8 mouse cellular contexts compared by ENCODE assay signal in genomic region chr11:64078956-64079726, GRCm38 (mm10). TPM values are rescaled to one million over a fixed set of nuclear protein-coding genes. Genes with fewer than 3 reads are reported as not detected.
DNase-seq lines count a peak whose midpoint lies in the region; ATAC-seq lines count a peak whose summit lies in the region.

Gene Cox10, minus strand, starts transcription at chr11:64079468.

- H3K36me3 ChIP-seq in heart, embryonic 14.5 days (ENCODE audit: control insufficient read depth, insufficient read depth, low read length): no peaks in the 10 kb centered on the region
- H3K36me3 ChIP-seq in liver, embryonic 13.5 days: peaks cover 11% of the 10 kb centered on the region
- no peaks in the 10 kb centered on the region; the same call in 1 of the 2 replicates for H3K36me3 ChIP-seq in stomach, embryonic 16.5 days (ENCODE audit: control insufficient read depth, insufficient read depth, low read length)

- WGBS in heart, embryonic 14.5 days: 0% methylated on average over 44 of the region's 45 CpGs
- under 1% methylated on average over 45 of the region's 45 CpGs for WGBS in liver, embryonic 13.5 days (ENCODE audit: insufficient replicate concordance)
- 0% methylated on average over 44 of the region's 45 CpGs for WGBS in stomach, embryonic 16.5 days

- H3K4me1 ChIP-seq in brown adipose tissue, adult 24 weeks (ENCODE audit: control insufficient read depth, insufficient read depth, insufficient read length, low read length): 0 out of 2 replicates have a peak, but pooled peaks cover 2% of the 10 kb centered on the region
- peaks cover 0 to 13% of the 10 kb centered on the region in 2 experiments; a peak in 2 of 4 replicates for H3K4me1 ChIP-seq in heart, embryonic 14.5 days (ENCODE audit: control insufficient read depth in 2 of 2, insufficient read depth in 2 of 2, low read length in 2 of 2)
- H3K4me1 ChIP-seq in liver, embryonic 13.5 days (replicated peaks): peaks cover 20% of the 10 kb centered on the region
- H3K4me1 ChIP-seq in stomach, embryonic 16.5 days (ENCODE audit: control insufficient read depth, insufficient read depth, low read length): peaks cover 10% of the 10 kb centered on the region

- peak within 1 kb of the TSS; percentile 93 for H3K27ac ChIP-seq in brown adipose tissue, adult 24 weeks (replicated peaks; ENCODE audit: low read depth, low read length)
- H3K27ac ChIP-seq in heart, embryonic 14.5 days (replicated peaks in 1 of 2; ENCODE audit: control insufficient read depth in 1 of 2, insufficient read depth in 1 of 2, low read depth in 2 of 2, low read length in 2 of 2): peak within 1 kb of the TSS; percentile 91 to 92
- peak within 1 kb of the TSS; percentile 89 for H3K27ac ChIP-seq in liver, embryonic 13.5 days
- H3K27ac ChIP-seq in stomach, embryonic 16.5 days (ENCODE audit: low read length): peak within 1 kb of the TSS; percentile 94

- peak; percentile 94 for DNase-seq in CD4-positive, CD25-positive, alpha-beta regulatory T cell, adult 2 months (ENCODE audit: low read depth, low spot score)
- DNase-seq in fibroblast of lung, adult 2 months (ENCODE audit: low read depth): peak; percentile 55
- peak; percentile 90 for DNase-seq in kidney, postnatal 14 days
- peak; percentile 76 for DNase-seq in liver, embryonic 13.5 days
- peak; percentile 85 for DNase-seq in neural tube, embryonic 10.5 days (ENCODE audit: extremely low spot score, low spot score)

- peak within 1 kb of the TSS; percentile 82 for H3K4me2 ChIP-seq in heart, embryonic 14.5 days (ENCODE audit: low read length)
- peak within 1 kb of the TSS; percentile 79 for H3K4me2 ChIP-seq in liver, embryonic 13.5 days
- peak within 1 kb of the TSS; percentile 87 for H3K4me2 ChIP-seq in stomach, embryonic 16.5 days (ENCODE audit: low read depth, low read length)

- H3K4me3 ChIP-seq in brown adipose tissue, adult 24 weeks (ENCODE audit: insufficient read depth, low read depth, low read length): peak within 1 kb of the TSS; percentile 82
- peak within 1 kb of the TSS; percentile 76 to 100 for H3K4me3 ChIP-seq in heart, embryonic 14.5 days (ENCODE audit: control insufficient read depth in 1 of 2, insufficient read depth in 1 of 2, low read depth in 1 of 2, low read length in 2 of 2)
- H3K4me3 ChIP-seq in liver, embryonic 13.5 days (replicated peaks): peak within 1 kb of the TSS; percentile 85
- peak within 1 kb of the TSS; percentile 78 for H3K4me3 ChIP-seq in stomach, embryonic 16.5 days (replicated peaks; ENCODE audit: low read length)

- H3K27me3 ChIP-seq in heart, embryonic 14.5 days (ENCODE audit: control insufficient read depth, insufficient read depth, low read length): no peaks in the 10 kb centered on the region
- no peaks in the 10 kb centered on the region for H3K27me3 ChIP-seq in liver, embryonic 13.5 days
- no peaks in the 10 kb centered on the region for H3K27me3 ChIP-seq in stomach, embryonic 16.5 days (ENCODE audit: control insufficient read depth, insufficient read depth, low read length)

- ATAC-seq in heart, embryonic 14.5 days (ENCODE audit: insufficient number of reproducible peaks, insufficient read depth, low FRiP score, low read depth): peak; percentile 78
- ATAC-seq in liver, embryonic 13.5 days (ENCODE audit: low read depth): peak; percentile 93
- peak; percentile 94 for ATAC-seq in stomach, embryonic 16.5 days (ENCODE audit: insufficient read depth, low FRiP score)

- H3K9ac ChIP-seq in heart, embryonic 14.5 days (ENCODE audit: low read length): peak within 1 kb of the TSS; percentile 85
- peak within 1 kb of the TSS; percentile 82 for H3K9ac ChIP-seq in liver, embryonic 13.5 days
- peak within 1 kb of the TSS; percentile 94 for H3K9ac ChIP-seq in stomach, embryonic 16.5 days (ENCODE audit: low read length)

- H3K9me3 ChIP-seq in heart, embryonic 14.5 days (ENCODE audit: control insufficient read depth, low read length): no peaks in the 10 kb centered on the region
- H3K9me3 ChIP-seq in liver, embryonic 13.5 days (replicated peaks): no peaks in the 10 kb centered on the region
- H3K9me3 ChIP-seq in stomach, embryonic 16.5 days (replicated peaks; ENCODE audit: control insufficient read depth, low read length): no peaks in the 10 kb centered on the region

RNA-seq across cellular contexts. Expression of gene Cox10, which starts in this region (rescaled TPM):
- 32.9 and 35.1 TPM in 2 replicates for polyA plus RNA-seq in brown adipose tissue, adult 24 weeks (2012; ENCODE audit: insufficient read depth, insufficient read length, missing spikeins)
- polyA plus RNA-seq in heart, embryonic 14.5 days (2014; fragmentation: Nextera tagmentation; extraction: Ambion mirVana): 39.5 and 43.8 TPM in 2 replicates
- polyA plus RNA-seq in liver, embryonic 13.5 days (2015; fragmentation: Nextera tagmentation; extraction: Ambion mirVana): 12.4 and 13.9 TPM in 2 replicates
- polyA plus RNA-seq in stomach, embryonic 16.5 days (2015; fragmentation: Nextera tagmentation; extraction: Ambion mirVana): 21.7 and 23.7 TPM in 2 replicates

Comparison
In these comparisons a context has a peak if more than half of its experiments do, and no peak if none do; other contexts are left out.
1. Peak in every context shown above with its lines: DNase-seq, ATAC-seq, H3K4me3 ChIP-seq and H3K27ac ChIP-seq.